Mouse (Mus musculus) G1E (cell line): ENCODE measurements at regions not wholly inside any gene's neighbourhood (a gene's known extent, or its start where the extent isn't known, plus 50 kb on each side); places are given as distances from the start of the nearest gene placed in this dataset.

Experiments
- ATAC-seq: 2 replicates; pipeline ENCODE4 v1.8.0; 2016; ENCODE audit warnings: mild to moderate bottlenecking; ENCODE audit not compliant: insufficient number of reproducible peaks, poor library complexity, low FRiP score, severe bottlenecking; ENCODE audit errors: extremely low read depth
- DNase-seq: peaks from one replicate; pipeline ENCODE4 v3.0.0; 2012; ENCODE audit warnings: low spot score
- H3K27me3 ChIP-seq: 2 replicates; pipeline ENCODE4 v1.6.1; 2012; ENCODE audit warnings: mild to moderate bottlenecking, low read length, inconsistent platforms; ENCODE audit not compliant: insufficient read depth
- H3K36me3 ChIP-seq: replicated peaks from 2 replicates; pipeline ENCODE3; 2012; ENCODE audit warnings: mild to moderate bottlenecking, inconsistent platforms
- H3K4me1 ChIP-seq: 2 replicates; pipeline ENCODE4 v1.6.1; 2012; ENCODE audit warnings: low read depth, low read length, inconsistent platforms, mixed read lengths; ENCODE audit not compliant: insufficient read depth
- H3K4me3 ChIP-seq: 2 replicates; pipeline ENCODE4 v1.5.1; 2012; ENCODE audit warnings: low read depth, mild to moderate bottlenecking, inconsistent platforms, low read length, moderate library complexity, mixed read lengths
- H3K9me3 ChIP-seq: replicated peaks from 2 replicates; pipeline ENCODE4 v1.6.1; 2012; ENCODE audit warnings: inconsistent platforms
- CTCF ChIP-seq: IDR thresholded peaks from 2 replicates; pipeline ENCODE4 v1.5.1; 2012; ENCODE audit warnings: low read depth, low read length, inconsistent platforms, mixed read lengths
- GATA1 ChIP-seq: IDR thresholded peaks from 2 replicates; pipeline ENCODE4 v1.6.1; 2012; ENCODE audit warnings: borderline replicate concordance, low read length, inconsistent platforms, mixed read lengths
- GATA2 ChIP-seq: IDR thresholded peaks from 2 replicates; pipeline ENCODE4 v1.6.1; 2012; ENCODE audit warnings: low read depth, low read length, inconsistent platforms, borderline replicate concordance
- POLR2AphosphoS5 ChIP-seq: IDR thresholded peaks from 2 replicates; pipeline ENCODE4 v1.6.1; 2012; ENCODE audit warnings: low read depth, low read length, inconsistent platforms; ENCODE audit not compliant: insufficient replicate concordance
- TAL1 ChIP-seq: conservative IDR thresholded peaks from 2 replicates; pipeline ENCODE4 v1.6.1; 2012; ENCODE audit warnings: low read depth, low read length, inconsistent platforms, mixed read lengths

- no peak for TF ChIP-seq CTCF
- no peak for TF ChIP-seq GATA2
- TF ChIP-seq GATA1: no peak
- no peak for TF ChIP-seq POLR2AphosphoS5
- TF ChIP-seq TAL1: no peak
- Histone ChIP-seq H3K4me1 (no peaks in the 10 kb centered on the region), H3K27me3 (no peaks in the 10 kb centered on the region), H3K9me3 (peaks cover 24% of the 10 kb centered on the region), H3K36me3 (no peaks in the 10 kb centered on the region), H3K4me3 (no peak overlapping the region)
- DNase-seq (no peak), ATAC-seq (no peak)
Measured at GRCm38 (mm10) chr10:110534387-110534786, 78.4 kb upstream of the Nav3 start.

GRCm38 (mm10) chr10:110542712-110543111, 86.7 kb upstream of the Nav3 start:
- no peaks in the 10 kb centered on the region for H3K4me1 ChIP-seq
- H3K9me3 ChIP-seq: peaks cover 22% of the 10 kb centered on the region
- TF ChIP-seq POLR2AphosphoS5: no peak
- TF ChIP-seq GATA2: no peak
- TF ChIP-seq GATA1: no peak
- TF ChIP-seq TAL1: no peak
- ATAC-seq (no peak), DNase-seq (no peak)
- H3K36me3 ChIP-seq: no peaks in the 10 kb centered on the region
- no peak overlapping the region for H3K4me3 ChIP-seq
- H3K27me3 ChIP-seq: peaks cover 2% of the 10 kb centered on the region; the same call in 1 of the 2 replicates

- no peaks in the 10 kb centered on the region for H3K36me3 ChIP-seq
- ATAC-seq (no peak), DNase-seq (no peak)
- TF ChIP-seq GATA2 (no peak), POLR2AphosphoS5 (no peak)
- no peak overlapping the region for H3K4me3 ChIP-seq
- H3K27me3 ChIP-seq: no peaks in the 10 kb centered on the region
- H3K9me3 ChIP-seq: peaks cover 22% of the 10 kb centered on the region
- H3K4me1 ChIP-seq: no peaks in the 10 kb centered on the region
Measured at GRCm38 (mm10) chr10:110548391-110548790, 92.4 kb upstream of the Nav3 start.

GRCm38 (mm10) chr10:110553954-110554353, 98.0 kb upstream of the Nav3 start:
- DNase-seq: no peak
- ATAC-seq: no peak; the same call in 1 of the 2 replicates
- TF ChIP-seq GATA1: no peak
- TF ChIP-seq GATA2: no peak
- TF ChIP-seq CTCF: no peak
- TF ChIP-seq TAL1: no peak
- no peak for TF ChIP-seq POLR2AphosphoS5
- H3K36me3 ChIP-seq: no peaks in the 10 kb centered on the region
- peaks cover 19% of the 10 kb centered on the region for H3K9me3 ChIP-seq
- no peaks in the 10 kb centered on the region for H3K4me1 ChIP-seq
- H3K27me3 ChIP-seq: no peaks in the 10 kb centered on the region
- no peak overlapping the region for H3K4me3 ChIP-seq

GRCm38 (mm10) chr10:110556326-110556883, 100.4 kb upstream of the Nav3 start:
- Histone ChIP-seq H3K4me3 (no peak overlapping the region), H3K36me3 (no peaks in the 10 kb centered on the region), H3K9me3 (peaks cover 16% of the 10 kb centered on the region), H3K27me3 (no peaks in the 10 kb centered on the region), H3K4me1 (no peaks in the 10 kb centered on the region)
- TF ChIP-seq TAL1: no peak
- no peak for TF ChIP-seq CTCF
- no peak for TF ChIP-seq GATA2
- no peak for ATAC-seq
- no peak for DNase-seq

GRCm38 (mm10) chr10:110563057-110563456, 107.1 kb upstream of the Nav3 start:
- Histone ChIP-seq H3K4me3 (no peak overlapping the region), H3K27me3 (no peaks in the 10 kb centered on the region), H3K9me3 (peaks cover 20% of the 10 kb centered on the region), H3K4me1 (no peaks in the 10 kb centered on the region), H3K36me3 (no peaks in the 10 kb centered on the region)
- ATAC-seq (no peak), DNase-seq (no peak)
- TF ChIP-seq POLR2AphosphoS5 (no peak), TAL1 (no peak)

- Histone ChIP-seq H3K4me3 (no peak overlapping the region), H3K9me3 (peaks cover 18% of the 10 kb centered on the region), H3K36me3 (no peaks in the 10 kb centered on the region), H3K4me1 (no peaks in the 10 kb centered on the region), H3K27me3 (no peaks in the 10 kb centered on the region)
- TF ChIP-seq GATA2 (no peak), TAL1 (no peak), POLR2AphosphoS5 (no peak), GATA1 (no peak), CTCF (no peak)
- DNase-seq (no peak), ATAC-seq (no peak)
Measured at GRCm38 (mm10) chr10:110563571-110563970, 107.6 kb upstream of the Nav3 start.
